ENCODE assay signal across 8 mouse cellular contexts in genomic region chr5:86066551-86066929, GRCm38 (mm10). TPM values are rescaled to one million over a fixed set of nuclear protein-coding genes. Genes with fewer than 3 reads are reported as not detected.
DNase-seq lines count a peak whose midpoint lies in the region; ATAC-seq and TF ChIP-seq lines count a peak whose summit lies in the region.

No protein-coding gene starts in this region.

- dilution Hi-C loops in CH12.LX (cut with MboI; ENCODE audit: extremely low pct_ligation_motif_present, extremely low pct_unique_long_range_greater_than_20kb, low sequenced_read_pairs): no loop called here

- peak; percentile 74 for TF ChIP-seq RAD21 in CH12.LX (IDR thresholded peaks at IDR 0.05; ENCODE audit: low read depth, low read length)

- H3K4me3 ChIP-seq in CH12.LX (replicated peaks in 1 of 3; ENCODE audit: low read depth in 2 of 3, low read length in 2 of 3, poor library complexity in 1 of 3): peak overlapping the region; percentile 74 to 81 (median 76)
- H3K4me3 ChIP-seq in forebrain, embryonic 12.5 days (replicated peaks): peak overlapping the region; percentile 79
- H3K4me3 ChIP-seq in heart, postnatal 0 days (ENCODE audit: low read depth, low read length): peak overlapping the region; percentile 87
- peak overlapping the region; percentile 64 for H3K4me3 ChIP-seq in liver, embryonic 16.5 days (ENCODE audit: low read depth, low read length)
- H3K4me3 ChIP-seq in neural tube, embryonic 13.5 days: peak overlapping the region; percentile 80
- H3K4me3 ChIP-seq in testis, adult 2 months (ENCODE audit: control insufficient read depth, low read depth, low read length): peak overlapping the region; percentile 74

- peak; percentile 64 to 83 for TF ChIP-seq CTCF in CH12.LX (conservative IDR thresholded peaks at IDR 0.05 in 1 of 2, IDR thresholded peaks at IDR 0.05 in 1 of 2; ENCODE audit: low read depth in 2 of 2, low read length in 2 of 2)
- peak; percentile 78 for TF ChIP-seq CTCF in heart, postnatal 0 days (IDR thresholded peaks at IDR 0.05; ENCODE audit: low read depth)
- peak; percentile 59; the same call in 1 of the 2 replicates for TF ChIP-seq CTCF in testis, adult 2 months (IDR thresholded peaks at IDR 0.05; ENCODE audit: control insufficient read depth, insufficient read depth, insufficient replicate concordance, low read depth, low read length)

- DNase-seq in CH12.LX (ENCODE audit: extremely low read depth): peak; percentile 85
- peak; percentile 84 for DNase-seq in c-Kit-positive CD71-positive TER-119-negative erythroid progenitor cells, embryonic 14.5 days (ENCODE audit: low read depth)
- peak; percentile 88 for DNase-seq in heart, postnatal 0 days (ENCODE audit: low spot score)
- DNase-seq in kidney, postnatal 4 days: peak; percentile 91 to 93

- no peaks in the 10 kb centered on the region for H3K27me3 ChIP-seq in CH12.LX (replicated peaks)
- H3K27me3 ChIP-seq in forebrain, embryonic 12.5 days: no peaks in the 10 kb centered on the region
- H3K27me3 ChIP-seq in heart, postnatal 0 days (ENCODE audit: control insufficient read depth, insufficient read depth, low read length): no peaks in the 10 kb centered on the region
- no peaks in the 10 kb centered on the region for H3K27me3 ChIP-seq in liver, embryonic 16.5 days (ENCODE audit: control insufficient read depth, insufficient read depth, low read depth, low read length)
- H3K27me3 ChIP-seq in neural tube, embryonic 13.5 days: no peaks in the 10 kb centered on the region
- no peaks in the 10 kb centered on the region for H3K27me3 ChIP-seq in testis, adult 2 months (ENCODE audit: control insufficient read depth, insufficient read depth, low read length)

- H3K27ac ChIP-seq in CH12.LX (ENCODE audit: insufficient read depth, low read depth): peak overlapping the region; percentile 30; the same call in 1 of the 2 replicates
- H3K27ac ChIP-seq in forebrain, embryonic 12.5 days: peak overlapping the region; percentile 36; the same call in 1 of the 2 replicates
- H3K27ac ChIP-seq in heart, postnatal 0 days (ENCODE audit: low read depth): peak overlapping the region; percentile 82; the same call in 1 of the 2 replicates
- H3K27ac ChIP-seq in liver, embryonic 16.5 days (ENCODE audit: low read length): peak overlapping the region; percentile 85
- H3K27ac ChIP-seq in neural tube, embryonic 13.5 days (replicated peaks): peak overlapping the region; percentile 71; the same call in 1 of the 2 replicates
- no peak overlapping the region for H3K27ac ChIP-seq in testis, adult 2 months (ENCODE audit: control insufficient read depth, insufficient read depth, low read depth, low read length)

- peaks cover 4 to 20% of the 10 kb centered on the region in 2 experiments; a peak in 3 of 4 replicates for H3K4me1 ChIP-seq in CH12.LX (ENCODE audit: control insufficient read depth in 1 of 2, insufficient read depth in 2 of 2)
- H3K4me1 ChIP-seq in forebrain, embryonic 12.5 days: peaks cover 13% of the 10 kb centered on the region
- peaks cover 10% of the 10 kb centered on the region; the same call in 1 of the 2 replicates for H3K4me1 ChIP-seq in heart, postnatal 0 days (ENCODE audit: control insufficient read depth, insufficient read depth)
- peaks cover 30% of the 10 kb centered on the region for H3K4me1 ChIP-seq in liver, embryonic 16.5 days (ENCODE audit: control insufficient read depth, low read depth, low read length)
- peaks cover 20% of the 10 kb centered on the region for H3K4me1 ChIP-seq in neural tube, embryonic 13.5 days (replicated peaks)
- H3K4me1 ChIP-seq in testis, adult 2 months (ENCODE audit: control insufficient read depth, insufficient read depth, low read length): peaks cover 6% of the 10 kb centered on the region

- in situ Hi-C loops in CH12.LX (cut with MboI; ENCODE audit: low pct_ligation_motif_present, low pct_unique_long_range_greater_than_20kb, low sequenced_read_pairs): loop anchor here (5.0 kb wide), 1 partner anchor 111 kb away; no protein-coding TSS in a partner anchor

- H3K36me3 ChIP-seq in CH12.LX (replicated peaks in 1 of 2; ENCODE audit: control insufficient read depth in 1 of 2, insufficient read depth in 1 of 2, low read length in 1 of 2): no peaks in the 10 kb centered on the region
- no peaks in the 10 kb centered on the region for H3K36me3 ChIP-seq in forebrain, embryonic 12.5 days (replicated peaks)
- no peaks in the 10 kb centered on the region for H3K36me3 ChIP-seq in heart, postnatal 0 days (replicated peaks; ENCODE audit: control insufficient read depth, insufficient read depth, low read length)
- no peaks in the 10 kb centered on the region for H3K36me3 ChIP-seq in liver, embryonic 16.5 days (ENCODE audit: control insufficient read depth, insufficient read depth)
- H3K36me3 ChIP-seq in neural tube, embryonic 13.5 days: no peaks in the 10 kb centered on the region
- no peaks in the 10 kb centered on the region for H3K36me3 ChIP-seq in testis, adult 2 months (ENCODE audit: control insufficient read depth, insufficient read depth, low read length)

- TF ChIP-seq EP300 in CH12.LX (IDR thresholded peaks at IDR 0.05; ENCODE audit: low read length): no peak
- TF ChIP-seq EP300 in heart, postnatal 0 days (IDR thresholded peaks at IDR 0.05; ENCODE audit: low read depth): no peak

- peaks cover 23% of the 10 kb centered on the region for H3K79me2 ChIP-seq in CH12.LX (replicated peaks; ENCODE audit: control insufficient read depth, extremely low read depth, insufficient read depth, poor library complexity, severe bottlenecking)

- TF ChIP-seq POLR2A in CH12.LX (IDR thresholded peaks at IDR 0.05; ENCODE audit: low read depth, low read length): no peak
- no peak for TF ChIP-seq POLR2A in testis, adult 2 months (IDR thresholded peaks at IDR 0.05; ENCODE audit: control insufficient read depth, low read depth, low read length)

- peak overlapping the region; percentile 98 for H3K4me2 ChIP-seq in CH12.LX (ENCODE audit: insufficient read depth, low read depth, poor library complexity, severe bottlenecking)
- H3K4me2 ChIP-seq in forebrain, embryonic 12.5 days: peak overlapping the region; percentile 60
- H3K4me2 ChIP-seq in heart, postnatal 0 days (ENCODE audit: low read depth, low read length): peak overlapping the region; percentile 74
- peak overlapping the region; percentile 85 for H3K4me2 ChIP-seq in liver, embryonic 16.5 days (ENCODE audit: low read depth, low read length)
- H3K4me2 ChIP-seq in neural tube, embryonic 13.5 days: peak overlapping the region; percentile 55

- ATAC-seq in forebrain, embryonic 12.5 days (ENCODE audit: low FRiP score): peak; percentile 40
- ATAC-seq in heart, postnatal 0 days (ENCODE audit: insufficient read depth, low read depth): peak; percentile 21
- peak; percentile 10; the same call in 1 of the 2 replicates for ATAC-seq in liver, embryonic 16.5 days (ENCODE audit: low read depth)
- peak; percentile 29; the same call in 1 of the 2 replicates for ATAC-seq in neural tube, embryonic 13.5 days (ENCODE audit: low read depth)

- under 1% methylated on average over 17 of the region's 17 CpGs for WGBS in forebrain, embryonic 12.5 days
- under 1% methylated on average over 17 of the region's 17 CpGs for WGBS in heart, postnatal 0 days
- WGBS in liver, embryonic 16.5 days (ENCODE audit: insufficient replicate concordance): under 1% methylated on average over 17 of the region's 17 CpGs
- WGBS in neural tube, embryonic 13.5 days: under 1% methylated on average over 17 of the region's 17 CpGs

- H3K9ac ChIP-seq in CH12.LX (ENCODE audit: insufficient read depth, low read depth): peak overlapping the region; percentile 84
- 0 out of 2 replicates have a peak overlapping the region, but pooled peaks have one; percentile 29 for H3K9ac ChIP-seq in forebrain, embryonic 12.5 days
- H3K9ac ChIP-seq in heart, postnatal 0 days (replicated peaks; ENCODE audit: low read depth, low read length): peak overlapping the region; percentile 40; the same call in 1 of the 2 replicates
- peak overlapping the region; percentile 59 for H3K9ac ChIP-seq in liver, embryonic 16.5 days (ENCODE audit: low read depth, low read length)
- peak overlapping the region; percentile 53; the same call in 1 of the 2 replicates for H3K9ac ChIP-seq in neural tube, embryonic 13.5 days

- H3K9me3 ChIP-seq in CH12.LX (replicated peaks; ENCODE audit: low read length): no peaks in the 10 kb centered on the region
- no peaks in the 10 kb centered on the region for H3K9me3 ChIP-seq in forebrain, embryonic 12.5 days
- H3K9me3 ChIP-seq in heart, postnatal 0 days (replicated peaks; ENCODE audit: control insufficient read depth, low read length): no peaks in the 10 kb centered on the region
- H3K9me3 ChIP-seq in liver, embryonic 16.5 days (replicated peaks; ENCODE audit: control insufficient read depth, low read length): no peaks in the 10 kb centered on the region
- no peaks in the 10 kb centered on the region for H3K9me3 ChIP-seq in neural tube, embryonic 13.5 days

TF ChIP-seq in CH12.LX, 34 proteins besides CTCF, POLR2A, EP300 and RAD21 (continues in another document):
- TF ChIP-seq NELFE (IDR thresholded peaks at IDR 0.05; ENCODE audit: low read depth, low read length) (peak; percentile 35; the same call in 1 of the 2 replicates), TCF12 (IDR thresholded peaks at IDR 0.05; ENCODE audit: low read depth, low read length) (0 out of 2 replicates have a peak, but pooled peaks have one; percentile 2)

RNA-seq across cellular contexts. Expression of gene Cenpc1, which starts 1.2 kb away (rescaled TPM):
- total RNA-seq in CH12.LX (2012; rRNA removed) (14.1 and 15.9 TPM in 2 replicates), CH12.LX (2014; rRNA removed) (30.6 and 32.9 TPM in 2 replicates)
- polyA plus RNA-seq in CH12.LX (2012; ENCODE audit: insufficient read length, low read depth): 20.6 and 21.0 TPM in 2 replicates
- 54.4 and 55.7 TPM in 2 replicates for polyA plus RNA-seq in forebrain, embryonic 12.5 days (2016; fragmentation: Nextera tagmentation; extraction: Ambion mirVana)
- total RNA-seq in heart, postnatal 0 days (2014; rRNA removed; ENCODE audit: low replicate concordance): 5.5 and 7.9 TPM in 2 replicates
- 10.2 and 11.1 TPM in 2 replicates for polyA plus RNA-seq in heart, postnatal 0 days (2015; fragmentation: Nextera tagmentation; extraction: Ambion mirVana)
- 12.9 and 15.0 TPM in 2 replicates for polyA plus RNA-seq in liver, embryonic 16.5 days (2015; fragmentation: Nextera tagmentation; extraction: Ambion mirVana)
- 36.0 and 40.5 TPM in 2 replicates for polyA plus RNA-seq in neural tube, embryonic 13.5 days (2015; fragmentation: Nextera tagmentation; extraction: Ambion mirVana)
- 6.1 and 6.8 TPM in 2 replicates for polyA plus RNA-seq in testis, adult 2 months (2012; rRNA removed)

RNA-seq across cellular contexts. Expression of gene Stap1, which starts 5.0 kb away (rescaled TPM):
- total RNA-seq in CH12.LX (2012; rRNA removed) (9.8 and 12.6 TPM in 2 replicates), CH12.LX (2014; rRNA removed) (18.1 and 18.8 TPM in 2 replicates)
- 14.2 and 14.4 TPM in 2 replicates for polyA plus RNA-seq in CH12.LX (2012; ENCODE audit: insufficient read length, low read depth)
- 0.06 and 0.31 TPM in 2 replicates for polyA plus RNA-seq in forebrain, embryonic 12.5 days (2016; fragmentation: Nextera tagmentation; extraction: Ambion mirVana)
- total RNA-seq in heart, postnatal 0 days (2014; rRNA removed; ENCODE audit: low replicate concordance): 0.19 TPM in 1 of 2 replicates, not detected in the other
- 0.22 and 0.27 TPM in 2 replicates for polyA plus RNA-seq in heart, postnatal 0 days (2015; fragmentation: Nextera tagmentation; extraction: Ambion mirVana)
- polyA plus RNA-seq in liver, embryonic 16.5 days (2015; fragmentation: Nextera tagmentation; extraction: Ambion mirVana): 2.6 and 2.9 TPM in 2 replicates
- polyA plus RNA-seq in neural tube, embryonic 13.5 days (2015; fragmentation: Nextera tagmentation; extraction: Ambion mirVana): 0.19 and 0.31 TPM in 2 replicates
- 0.27 and 0.34 TPM in 2 replicates for polyA plus RNA-seq in testis, adult 2 months (2012; rRNA removed)

Comparison
In these comparisons a context has a peak if more than half of its experiments do, and no peak if none do; other contexts are left out.
1. H3K9ac ChIP-seq: peak in every context shown above with its lines; median percentile 84 in CH12.LX; 59 in liver, embryonic 16.5 days; 53 in neural tube, embryonic 13.5 days; 40 in heart, postnatal 0 days; 29 in forebrain, embryonic 12.5 days.